Mouse (Mus musculus): ENCODE data around the gene Nr4a1. TPM values are rescaled to one million over a fixed set of nuclear protein-coding genes. Genes with fewer than 3 reads are reported as not detected.

The Nr4a1 gene
- polyA plus RNA-seq, 1 experiment from 2014 or later = 9.5 TPM

GRCm38 (mm10) chr15:101223596-101223995 lies 30.5 kb upstream of the Nr4a1 start:
- Histone ChIP-seq H3K4me2 (peak overlapping the region; percentile 85), H3K9me3 (no peaks in the 10 kb centered on the region), H3K36me3 (peaks cover 4% of the 10 kb centered on the region; the same call in 1 of the 2 replicates), H3K4me1 (peaks cover 75% of the 10 kb centered on the region), H3K4me3 (peak overlapping the region; percentile 89), H3K27ac (peak overlapping the region; percentile 85; the same call in 1 of the 2 replicates), H3K9ac (peak overlapping the region; percentile 88), H3K27me3 (peaks cover 10% of the 10 kb centered on the region; the same call in 1 of the 2 replicates)
- WGBS = 11% methylated on average over 5 of the region's 5 CpGs
- ATAC-seq (ENCODE audit: insufficient number of reproducible peaks, insufficient read depth, low FRiP score, low TSS enrichment, low read depth) = no peak

- ATAC-seq (ENCODE audit: insufficient number of reproducible peaks, insufficient read depth, low FRiP score, low TSS enrichment, low read depth) = peak; percentile 77
- peak within 1 kb of the TSS; percentile 89 for H3K4me3 ChIP-seq
- H3K36me3 ChIP-seq = peaks cover 10% of the 10 kb centered on the region
- no peaks in the 10 kb centered on the region for H3K9me3 ChIP-seq
- H3K4me2 ChIP-seq = peak within 1 kb of the TSS; percentile 85
- H3K4me1 ChIP-seq = peaks cover 78% of the 10 kb centered on the region
- under 1% methylated on average over 69 of the region's 77 CpGs for WGBS
- peaks cover 10% of the 10 kb centered on the region; the same call in 1 of the 2 replicates for H3K27me3 ChIP-seq
- H3K9ac ChIP-seq = peak within 1 kb of the TSS; percentile 88
- H3K27ac ChIP-seq = peak within 1 kb of the TSS; percentile 85
These were observed 29.8 kb upstream of the Nr4a1 start, which contains the start of gene Grasp for GRCm38 (mm10) chr15:101224006-101224906. Gene Grasp (plus strand): TSS chr15:101224188.

- WGBS = 2% methylated on average over 14 of the region's 14 CpGs
- ATAC-seq (ENCODE audit: insufficient number of reproducible peaks, insufficient read depth, low FRiP score, low TSS enrichment, low read depth) = no peak
- Histone ChIP-seq H3K27me3 (peaks cover 10% of the 10 kb centered on the region; the same call in 1 of the 2 replicates), H3K4me3 (peak overlapping the region; percentile 89), H3K4me1 (peaks cover 75% of the 10 kb centered on the region), H3K36me3 (peaks cover 17% of the 10 kb centered on the region), H3K9me3 (no peaks in the 10 kb centered on the region), H3K9ac (peak overlapping the region; percentile 88), H3K27ac (peak overlapping the region; percentile 85), H3K4me2 (peak overlapping the region; percentile 85)
These were observed 29.1 kb upstream of the Nr4a1 start for GRCm38 (mm10) chr15:101224977-101225376.

GRCm38 (mm10) chr15:101227971-101228370 lies 26.1 kb upstream of the Nr4a1 start:
- peaks cover 61% of the 10 kb centered on the region for H3K4me1 ChIP-seq
- 8% methylated on average over 7 of the region's 7 CpGs for WGBS
- H3K9me3 ChIP-seq = no peaks in the 10 kb centered on the region
- H3K36me3 ChIP-seq = peaks cover 44% of the 10 kb centered on the region
- H3K27ac ChIP-seq = peak overlapping the region; percentile 92
- H3K4me3 ChIP-seq = no peak overlapping the region
- no peak for ATAC-seq (ENCODE audit: insufficient number of reproducible peaks, insufficient read depth, low FRiP score, low TSS enrichment, low read depth)
- H3K27me3 ChIP-seq = peaks cover 4% of the 10 kb centered on the region; the same call in 1 of the 2 replicates
- H3K9ac ChIP-seq = peak overlapping the region; percentile 62; the same call in 1 of the 2 replicates
- H3K4me2 ChIP-seq = peak overlapping the region; percentile 41

GRCm38 (mm10) chr15:101228866-101229590 lies 25.0 kb upstream of the Nr4a1 start:
- H3K9me3 ChIP-seq = no peaks in the 10 kb centered on the region
- H3K36me3 ChIP-seq = peaks cover 44% of the 10 kb centered on the region
- WGBS = 87% methylated on average over 21 of the region's 21 CpGs
- no peak overlapping the region for H3K4me2 ChIP-seq
- ATAC-seq (ENCODE audit: insufficient number of reproducible peaks, insufficient read depth, low FRiP score, low TSS enrichment, low read depth) = no peak
- H3K27ac ChIP-seq = peak overlapping the region; percentile 92; the same call in 1 of the 2 replicates
- peaks cover 60% of the 10 kb centered on the region for H3K4me1 ChIP-seq
- no peak overlapping the region for H3K4me3 ChIP-seq
- H3K27me3 ChIP-seq = no peaks in the 10 kb centered on the region
- H3K9ac ChIP-seq = no peak overlapping the region

GRCm38 (mm10) chr15:101230503-101230902 lies 23.6 kb upstream of the Nr4a1 start:
- 93% methylated on average over 19 of the region's 19 CpGs for WGBS
- no peak overlapping the region for H3K4me2 ChIP-seq
- no peak overlapping the region for H3K4me3 ChIP-seq
- H3K9me3 ChIP-seq = no peaks in the 10 kb centered on the region
- H3K27me3 ChIP-seq = no peaks in the 10 kb centered on the region
- no peak for ATAC-seq (ENCODE audit: insufficient number of reproducible peaks, insufficient read depth, low FRiP score, low TSS enrichment, low read depth)
- H3K4me1 ChIP-seq = peaks cover 65% of the 10 kb centered on the region
- H3K9ac ChIP-seq = no peak overlapping the region
- H3K27ac ChIP-seq = no peak overlapping the region
- peaks cover 44% of the 10 kb centered on the region for H3K36me3 ChIP-seq

- H3K9ac ChIP-seq = no peak overlapping the region
- no peak overlapping the region for H3K4me3 ChIP-seq
- no peaks in the 10 kb centered on the region for H3K9me3 ChIP-seq
- ATAC-seq (ENCODE audit: insufficient number of reproducible peaks, insufficient read depth, low FRiP score, low TSS enrichment, low read depth) = no peak
- peaks cover 44% of the 10 kb centered on the region for H3K36me3 ChIP-seq
- H3K4me1 ChIP-seq = peaks cover 65% of the 10 kb centered on the region
- WGBS = 79% methylated on average over 23 of the region's 23 CpGs
- no peaks in the 10 kb centered on the region for H3K27me3 ChIP-seq
- H3K4me2 ChIP-seq = 0 out of 2 replicates have a peak overlapping the region, but pooled peaks have one; percentile 1
- H3K27ac ChIP-seq = peak overlapping the region; percentile 44; the same call in 1 of the 2 replicates
These were observed 22.9 kb upstream of the Nr4a1 start for GRCm38 (mm10) chr15:101230995-101231647.

- WGBS = 60% methylated on average over 56 of the region's 56 CpGs
- H3K4me1 ChIP-seq = peaks cover 64% of the 10 kb centered on the region
- H3K4me3 ChIP-seq = no peak overlapping the region
- H3K9me3 ChIP-seq = no peaks in the 10 kb centered on the region
- 0 out of 2 replicates have a peak overlapping the region, but pooled peaks have one; percentile 1 for H3K4me2 ChIP-seq
- H3K27ac ChIP-seq = peak overlapping the region; percentile 44; the same call in 1 of the 2 replicates
- no peaks in the 10 kb centered on the region for H3K27me3 ChIP-seq
- peaks cover 42% of the 10 kb centered on the region for H3K36me3 ChIP-seq
- no peak for ATAC-seq (ENCODE audit: insufficient number of reproducible peaks, insufficient read depth, low FRiP score, low TSS enrichment, low read depth)
- no peak overlapping the region for H3K9ac ChIP-seq
These were observed 22.4 kb upstream of the Nr4a1 start for GRCm38 (mm10) chr15:101231648-101232180.

- 48% methylated on average over 4 of the region's 4 CpGs for WGBS
- Histone ChIP-seq H3K27ac (peak overlapping the region; percentile 17), H3K4me3 (no peak overlapping the region), H3K9ac (no peak overlapping the region), H3K27me3 (no peaks in the 10 kb centered on the region), H3K9me3 (no peaks in the 10 kb centered on the region), H3K4me2 (no peak overlapping the region), H3K36me3 (peaks cover 40% of the 10 kb centered on the region), H3K4me1 (peaks cover 55% of the 10 kb centered on the region)
- ATAC-seq (ENCODE audit: insufficient number of reproducible peaks, insufficient read depth, low FRiP score, low TSS enrichment, low read depth) = no peak
These were observed 21.5 kb upstream of the Nr4a1 start for GRCm38 (mm10) chr15:101232607-101233006.

- Histone ChIP-seq H3K4me3 (no peak overlapping the region), H3K27ac (peak overlapping the region; percentile 17), H3K4me2 (no peak overlapping the region), H3K27me3 (0 out of 2 replicates have a peak, but pooled peaks cover 3% of the 10 kb centered on the region), H3K4me1 (peaks cover 49% of the 10 kb centered on the region), H3K9ac (no peak overlapping the region), H3K9me3 (no peaks in the 10 kb centered on the region), H3K36me3 (peaks cover 40% of the 10 kb centered on the region)
- no peak for ATAC-seq (ENCODE audit: insufficient number of reproducible peaks, insufficient read depth, low FRiP score, low TSS enrichment, low read depth)
- WGBS = 84% methylated on average over 3 of the region's 3 CpGs
These were observed 20.9 kb upstream of the Nr4a1 start for GRCm38 (mm10) chr15:101233183-101233582.

All from embryonic facial prominence, embryonic 13.5 days (tissue).